Mouse (Mus musculus) ES-Bruce4 (cell line): ENCODE data around the gene Syp. TPM values are rescaled to one million over a fixed set of nuclear protein-coding genes. Genes with fewer than 3 reads are reported as not detected.

Experiments
- H3K27ac ChIP-seq: 2 replicates; pipeline ENCODE4 v1.5.1; 2012; ENCODE audit warnings: low read length, inconsistent platforms; ENCODE audit not compliant: insufficient read depth
- H3K27me3 ChIP-seq: 2 replicates; pipeline ENCODE4 v1.6.1; 2012; ENCODE audit warnings: mild to moderate bottlenecking, low read length, inconsistent platforms; ENCODE audit not compliant: control insufficient read depth, poor library complexity, insufficient read depth, severe bottlenecking
- H3K36me3 ChIP-seq: 2 replicates; pipeline ENCODE4 v1.6.1; 2012; ENCODE audit warnings: inconsistent platforms, mild to moderate bottlenecking, low read length, moderate library complexity; ENCODE audit not compliant: control insufficient read depth, poor library complexity, insufficient read depth, severe bottlenecking
- H3K4me1 ChIP-seq: one replicate; pipeline ENCODE4 v1.8.1; 2011; ENCODE audit warnings: low read length; ENCODE audit not compliant: control insufficient read depth, insufficient read depth
- H3K4me3 ChIP-seq: 2 replicates; pipeline ENCODE4 v1.5.1; 2011; ENCODE audit warnings: low read depth, mild to moderate bottlenecking, low read length
- H3K9ac ChIP-seq: 2 replicates; pipeline ENCODE4 v1.6.1; 2012; ENCODE audit warnings: low read depth, mild to moderate bottlenecking, inconsistent platforms; ENCODE audit not compliant: poor library complexity, severe bottlenecking
- H3K9me3 ChIP-seq: replicated peaks from 2 replicates; pipeline ENCODE4 v1.6.1; 2012; ENCODE audit warnings: mild to moderate bottlenecking, low read length, inconsistent platforms; ENCODE audit not compliant: control insufficient read depth, poor library complexity, insufficient read depth, severe bottlenecking
- CTCF ChIP-seq: IDR thresholded peaks from one replicate; pipeline ENCODE4 v1.8.1; 2011; ENCODE audit warnings: low read depth, low read length
- EP300 ChIP-seq: IDR thresholded peaks from 2 replicates; pipeline ENCODE4 v1.6.1; 2011; ENCODE audit warnings: low read depth, low read length; ENCODE audit not compliant: insufficient read depth
- POLR2A ChIP-seq: IDR thresholded peaks from one replicate; pipeline ENCODE4 v1.8.1; 2011; ENCODE audit warnings: low read length; ENCODE audit not compliant: insufficient read depth
- polyA plus RNA-seq: library from polyadenylated mRNA; stranded (reverse); fragments of >200 nt; gene quantifications from 2 replicates; pipeline ENCODE4 v1.2.4, GENCODE M21; 2011; ENCODE audit warnings: low read depth; ENCODE audit not compliant: missing spikeins, insufficient read depth, insufficient read length

Syp gene
- polyA plus RNA-seq, 1 experiment, result 5.9 TPM

DNA sequence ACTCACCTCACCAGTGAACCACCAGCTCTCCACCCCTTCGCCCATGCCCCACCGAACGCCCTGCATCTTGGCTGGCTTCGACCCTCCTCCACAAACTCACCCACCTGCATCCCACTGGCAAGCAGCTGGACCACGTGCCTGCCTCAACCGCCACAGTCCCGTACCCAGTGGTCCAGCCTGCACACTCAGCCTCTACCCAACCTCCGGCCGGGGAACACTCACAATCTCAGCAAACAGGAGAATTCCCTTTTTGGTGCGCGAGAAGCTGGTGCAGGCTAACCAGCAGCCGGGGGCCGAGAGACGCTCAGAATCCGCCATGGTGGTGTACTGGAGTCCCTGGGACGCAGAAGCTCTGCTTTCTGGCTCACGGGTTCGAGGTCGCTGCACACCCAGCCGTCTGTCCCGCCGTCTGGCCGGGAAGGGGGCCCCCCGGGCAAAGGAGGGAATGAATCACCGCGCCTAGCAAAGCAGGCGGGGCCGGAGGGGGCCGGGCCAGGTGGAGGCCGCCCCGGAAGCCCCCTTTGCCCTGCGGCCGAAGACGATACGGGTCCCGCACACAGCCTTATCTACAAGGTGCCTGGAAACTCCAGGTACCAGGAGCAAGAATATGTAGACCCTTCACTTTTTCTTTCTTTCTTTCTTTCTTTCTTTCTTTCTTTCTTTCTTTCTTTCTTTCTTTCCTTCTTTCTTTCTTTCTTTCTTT lies 32.8 kb downstream of the Syp start, which contains the start of gene Plp2:
TSS of gene Plp2 (minus strand) at position 470 of the 703 bp plus-strand sequence.
- TF ChIP-seq EP300, result no peak
- TF ChIP-seq POLR2A, result no peak
- TF ChIP-seq CTCF, result no peak
- Histone ChIP-seq H3K4me3 (peak within 1 kb of the TSS; percentile 91), H3K9me3 (no peaks in the 10 kb centered on the region), H3K27ac (peak within 1 kb of the TSS; percentile 81), H3K27me3 (no peaks in the 10 kb centered on the region), H3K4me1 (no peaks in the 10 kb centered on the region), H3K9ac (peak within 1 kb of the TSS; percentile 60), H3K36me3 (peaks cover 6% of the 10 kb centered on the region; the same call in 1 of the 2 replicates)

DNA sequence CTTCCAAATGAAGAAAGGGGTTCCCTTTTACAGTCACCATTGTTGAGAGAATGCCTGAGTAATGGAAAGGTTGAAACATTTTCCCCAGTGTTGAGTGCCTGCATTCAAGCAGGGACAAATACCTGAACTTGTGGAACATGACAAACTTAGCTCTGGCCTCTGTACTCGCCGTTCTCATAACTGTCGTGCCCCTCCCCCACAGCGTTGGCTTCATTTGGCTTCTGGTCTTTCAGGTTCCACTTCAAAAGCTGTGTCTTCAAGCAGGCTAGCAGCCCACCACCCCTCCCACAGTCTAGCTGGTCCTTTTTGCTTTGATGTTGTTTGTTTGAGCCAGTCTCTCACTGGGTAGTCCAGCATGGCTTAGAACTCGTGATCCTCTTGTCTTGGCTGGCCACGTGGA lies 34.5 kb downstream of the Syp start:
- Histone ChIP-seq H3K36me3 (peaks cover 6% of the 10 kb centered on the region; the same call in 1 of the 2 replicates), H3K27me3 (no peaks in the 10 kb centered on the region), H3K9me3 (no peaks in the 10 kb centered on the region), H3K4me3 (no peak overlapping the region), H3K27ac (no peak overlapping the region), H3K9ac (no peak overlapping the region), H3K4me1 (no peaks in the 10 kb centered on the region)
- TF ChIP-seq EP300, result no peak
- TF ChIP-seq POLR2A, result no peak
- no peak for TF ChIP-seq CTCF

- peak overlapping the region; percentile 87 for H3K9ac ChIP-seq
- H3K27ac ChIP-seq, result peak overlapping the region; percentile 85
- H3K36me3 ChIP-seq, result peaks cover 4% of the 10 kb centered on the region; the same call in 1 of the 2 replicates
- H3K9me3 ChIP-seq, result no peaks in the 10 kb centered on the region
- H3K4me3 ChIP-seq, result peak overlapping the region; percentile 74
- TF ChIP-seq CTCF, result no peak
- TF ChIP-seq EP300, result no peak
- no peak for TF ChIP-seq POLR2A
- no peaks in the 10 kb centered on the region for H3K4me1 ChIP-seq
- H3K27me3 ChIP-seq, result no peaks in the 10 kb centered on the region
Measured at GRCm38 (mm10) chrX:7673578-7674281, 35.5 kb downstream of the Syp start.

- peak overlapping the region; percentile 87 for H3K9ac ChIP-seq
- peak overlapping the region; percentile 85 for H3K27ac ChIP-seq
- H3K27me3 ChIP-seq, result no peaks in the 10 kb centered on the region
Measured at GRCm38 (mm10) chrX:7674284-7675000, 36.2 kb downstream of the Syp start.

GRCm38 (mm10) chrX:7675001-7675380 lies 36.7 kb downstream of the Syp start:
- TF ChIP-seq POLR2A (no peak), CTCF (no peak), EP300 (no peak)
- Histone ChIP-seq H3K9ac (peak overlapping the region; percentile 87), H3K9me3 (no peaks in the 10 kb centered on the region), H3K27ac (peak overlapping the region; percentile 85), H3K36me3 (no peaks in the 10 kb centered on the region), H3K4me3 (peak overlapping the region; percentile 74), H3K4me1 (no peaks in the 10 kb centered on the region), H3K27me3 (no peaks in the 10 kb centered on the region)

More at GRCm38 (mm10) chrX:7674284-7675000, 36.2 kb downstream of the Syp start:
- TF ChIP-seq EP300 (no peak), CTCF (no peak), POLR2A (no peak)
- Histone ChIP-seq H3K4me3 (peak overlapping the region; percentile 74), H3K9me3 (no peaks in the 10 kb centered on the region), H3K36me3 (no peaks in the 10 kb centered on the region), H3K4me1 (no peaks in the 10 kb centered on the region)
